Mouse (Mus musculus): ENCODE measurements at regions not wholly inside any gene's neighbourhood (a gene's known extent, or its start where the extent isn't known, plus 50 kb on each side); places are given as distances from the start of the nearest gene placed in this dataset.
A peak's percentile ranks its signal among the peaks of the same experiment; 100 is the strongest.
"Not testable (repeated sequence)": the region's sequence is repeated elsewhere in the genome, so short reads cannot be mapped to it uniquely, and the experiment has no call there.

DNA sequence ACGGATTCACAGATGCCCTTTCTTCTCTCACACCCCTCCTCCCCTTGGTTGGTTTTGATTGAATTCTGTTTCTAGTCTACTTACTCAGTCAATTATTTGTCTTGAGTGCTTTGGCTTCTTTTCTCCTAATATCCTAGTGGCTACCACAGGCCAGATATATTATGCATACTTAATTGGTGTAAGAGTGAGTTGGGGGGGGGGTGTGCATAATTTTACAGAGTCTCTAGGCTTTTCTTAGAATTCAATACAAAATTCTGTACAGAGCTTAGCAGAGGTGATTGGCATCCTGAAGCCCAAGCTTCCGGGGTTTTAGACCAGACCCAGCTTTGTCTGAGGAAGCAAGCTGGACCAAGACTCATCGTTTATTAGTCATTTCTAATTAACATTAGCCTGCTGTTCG, 76.7 kb upstream of the Atxn1 start:
- intact Hi-C loops (cut with DNase I): no loop called here
- no peak for DNase-seq

DNA sequence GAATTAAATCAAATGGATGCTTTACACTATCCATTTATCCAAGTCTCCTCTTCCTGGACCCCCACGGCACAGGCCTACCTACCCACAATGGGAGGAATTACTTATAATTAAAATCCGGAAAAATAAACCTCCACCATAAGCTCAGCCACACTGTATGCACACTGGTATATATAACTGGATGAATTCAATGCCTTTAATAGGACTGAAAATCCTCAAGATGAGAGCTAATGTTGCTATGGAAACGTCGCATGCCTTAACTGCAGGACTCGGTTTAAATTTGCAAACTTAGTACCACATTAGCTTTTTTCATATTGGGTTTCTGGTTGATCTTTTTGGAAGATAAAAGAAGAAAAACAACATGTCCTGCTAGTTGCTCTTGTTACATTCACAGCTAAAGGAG, 75.3 kb upstream of the Atxn1 start:
- no peak for DNase-seq
- intact Hi-C loops (cut with DNase I): no loop called here

DNA sequence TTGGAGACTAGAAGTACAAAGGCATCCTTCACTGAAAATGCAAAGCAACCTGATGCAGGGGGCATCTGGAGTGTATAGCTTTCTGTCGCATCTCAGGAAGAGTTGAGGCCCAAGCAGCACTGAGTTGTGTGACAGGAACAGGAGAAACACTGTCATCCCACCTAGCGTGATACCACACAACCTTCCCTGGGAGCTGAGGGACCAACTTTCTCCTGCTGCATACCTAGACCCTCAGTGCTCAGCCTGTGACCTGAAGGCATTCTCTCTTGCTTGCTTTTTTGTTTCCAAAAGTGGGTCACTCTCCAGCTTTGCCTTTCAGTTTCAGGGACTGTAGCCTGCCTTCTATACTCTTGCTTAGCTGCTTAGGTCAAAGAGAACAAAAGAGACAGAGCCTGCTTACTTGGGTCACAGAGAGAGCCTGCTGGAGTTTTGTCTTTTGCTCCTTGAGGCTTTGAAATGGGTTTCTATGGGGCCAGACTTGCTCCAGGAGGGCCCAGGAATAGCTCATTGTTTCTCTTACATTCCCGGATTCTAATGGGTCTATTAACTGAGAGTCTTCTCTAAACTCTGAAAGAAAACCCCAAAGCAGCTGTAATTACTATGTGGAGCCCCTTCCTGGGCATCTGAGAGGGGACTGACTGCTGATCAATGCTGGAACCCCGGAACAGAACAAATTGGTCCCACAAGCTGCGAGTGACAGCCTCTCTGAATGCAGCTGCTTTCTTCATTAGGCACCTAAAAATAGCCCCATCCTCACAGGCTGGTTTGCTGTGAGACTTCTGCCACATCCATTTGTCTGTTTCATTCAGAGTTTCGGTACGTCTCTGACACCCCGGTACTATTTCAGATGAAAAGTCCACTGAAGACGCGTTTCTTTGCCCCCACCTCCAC, 73.9 kb upstream of the Atxn1 start:
- no peak for DNase-seq
- intact Hi-C loops (cut with DNase I): no loop called here

DNA sequence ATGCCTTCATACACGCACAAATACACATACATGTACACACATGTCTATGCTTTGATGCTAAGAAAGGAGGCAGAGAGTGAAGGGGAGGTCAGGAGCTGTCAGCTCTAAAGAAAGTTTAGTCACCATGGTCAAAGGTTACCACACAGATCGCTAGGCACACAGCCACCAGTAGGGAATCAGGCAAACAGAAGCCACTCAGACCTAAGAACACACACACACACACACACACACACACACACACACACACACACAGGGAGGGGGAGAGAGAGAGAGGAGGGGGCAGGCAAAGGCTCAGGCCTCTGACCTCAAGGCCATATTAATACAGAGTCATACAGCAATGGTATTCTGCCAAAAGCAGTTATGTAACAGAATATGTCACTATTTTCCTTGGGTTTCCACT, 67.5 kb upstream of the Atxn1 start:
- intact Hi-C loops (cut with DNase I): no loop called here
- DNase-seq: no peak

DNA sequence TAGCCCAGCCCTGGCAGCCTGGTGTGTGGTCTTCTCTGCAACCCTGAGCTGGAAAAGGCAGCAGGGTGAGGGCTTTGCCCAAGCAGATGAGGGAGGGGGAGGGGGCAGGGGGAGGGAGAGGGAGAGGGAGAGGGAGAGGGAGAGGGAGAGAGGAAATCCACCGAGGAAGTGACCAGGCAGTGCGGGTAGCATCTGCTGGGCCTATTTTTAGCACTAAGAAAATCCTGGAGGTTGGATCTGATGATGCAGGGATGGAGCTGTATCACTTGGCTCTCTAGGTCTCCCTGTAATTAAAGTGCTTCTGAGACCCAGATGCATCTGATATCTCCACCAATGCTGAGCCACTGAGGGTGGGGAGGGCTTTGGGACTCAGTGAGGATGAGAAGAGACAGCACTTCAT, 61.2 kb upstream of the Atxn1 start:
- intact Hi-C loops (cut with DNase I): no loop called here

DNA sequence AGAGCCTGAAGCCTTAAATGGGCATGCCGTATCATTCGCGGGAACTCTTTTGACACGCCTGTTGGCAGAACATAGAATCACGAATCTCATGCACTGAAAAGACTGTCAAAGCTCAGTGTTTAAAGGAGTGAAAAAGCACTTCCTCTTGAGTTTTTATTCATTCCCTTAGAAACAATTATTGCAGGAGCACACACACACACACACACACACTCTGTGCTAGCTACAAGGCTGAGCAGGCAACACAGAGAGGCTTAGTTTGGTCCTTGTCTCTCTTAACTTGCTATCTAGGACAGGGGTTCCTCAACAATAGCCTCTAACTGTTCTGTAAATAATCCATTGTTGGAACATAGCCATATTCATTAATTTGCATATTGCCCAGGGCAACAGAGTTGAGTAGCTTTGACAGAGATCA, 58.8 kb upstream of the Atxn1 start:
- no peak for DNase-seq
- intact Hi-C loops (cut with DNase I): no loop called here

More for the DNA sequence above, 61.2 kb upstream of the Atxn1 start:
- no peak for DNase-seq

DNA sequence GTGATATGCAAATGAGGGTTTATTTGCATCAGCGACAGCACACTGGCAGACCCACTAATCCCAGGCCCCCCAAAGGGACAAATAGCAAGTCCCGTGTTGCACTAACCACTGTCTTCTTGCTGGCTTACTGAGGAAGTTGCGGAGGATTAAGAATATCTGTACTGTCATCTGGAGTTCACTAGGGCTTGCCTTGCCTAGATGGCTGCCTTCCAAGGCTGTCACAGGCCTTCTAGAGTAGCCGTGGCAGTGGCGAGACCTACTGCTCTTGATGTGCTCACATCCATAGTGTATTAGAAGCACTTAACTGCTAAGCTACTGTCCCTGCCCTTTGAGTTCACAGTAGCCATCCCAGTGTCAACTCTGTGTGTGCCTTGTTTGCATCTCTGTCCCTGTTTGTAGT, 58.4 kb upstream of the Atxn1 start:
- intact Hi-C loops (cut with DNase I): no loop called here
- DNase-seq: no peak

DNA sequence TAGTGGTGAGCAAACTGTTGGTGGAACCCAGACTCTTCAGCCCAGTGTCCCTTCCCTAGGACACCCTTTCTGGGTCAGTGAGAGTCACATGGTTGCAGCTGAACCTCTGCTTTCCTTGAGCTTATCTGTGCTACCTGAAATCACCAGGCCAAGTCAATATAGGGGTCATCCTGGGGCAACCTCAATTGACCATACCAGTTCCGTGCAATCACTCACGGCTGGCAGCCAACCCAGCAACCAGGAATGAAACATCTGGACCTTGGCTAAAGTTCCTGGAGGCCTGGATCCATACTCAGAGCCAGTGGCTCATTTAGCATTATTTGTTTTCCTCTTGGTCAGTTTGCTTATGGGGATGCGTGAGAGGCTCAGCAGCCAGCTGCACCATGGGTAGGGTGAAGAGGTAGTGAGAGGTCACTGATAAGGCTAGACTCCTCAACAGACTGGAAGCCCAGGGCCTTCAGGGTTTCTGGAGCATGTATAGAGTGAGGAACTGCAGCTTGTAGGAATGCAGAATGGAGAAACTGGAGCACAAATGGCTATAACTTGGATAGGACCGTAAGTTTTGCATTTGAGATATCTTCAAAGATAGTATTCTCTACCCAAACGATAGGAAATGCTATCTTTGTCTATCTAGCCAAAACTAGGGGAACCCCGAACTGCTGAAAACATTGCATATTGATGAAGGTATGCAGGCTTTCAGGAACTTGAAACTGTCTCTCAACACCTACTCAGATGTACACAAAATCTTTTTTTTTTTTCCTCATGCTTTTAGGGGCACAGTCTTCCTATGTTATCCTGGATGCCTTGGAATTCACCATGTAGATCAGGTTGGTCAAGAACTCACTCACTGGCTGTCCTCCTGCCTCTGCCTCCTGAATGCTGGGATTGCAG, 56.4 kb upstream of the Atxn1 start:
- intact Hi-C loops (cut with DNase I): no loop called here
- DNase-seq: peak; percentile 21 to 34

DNA sequence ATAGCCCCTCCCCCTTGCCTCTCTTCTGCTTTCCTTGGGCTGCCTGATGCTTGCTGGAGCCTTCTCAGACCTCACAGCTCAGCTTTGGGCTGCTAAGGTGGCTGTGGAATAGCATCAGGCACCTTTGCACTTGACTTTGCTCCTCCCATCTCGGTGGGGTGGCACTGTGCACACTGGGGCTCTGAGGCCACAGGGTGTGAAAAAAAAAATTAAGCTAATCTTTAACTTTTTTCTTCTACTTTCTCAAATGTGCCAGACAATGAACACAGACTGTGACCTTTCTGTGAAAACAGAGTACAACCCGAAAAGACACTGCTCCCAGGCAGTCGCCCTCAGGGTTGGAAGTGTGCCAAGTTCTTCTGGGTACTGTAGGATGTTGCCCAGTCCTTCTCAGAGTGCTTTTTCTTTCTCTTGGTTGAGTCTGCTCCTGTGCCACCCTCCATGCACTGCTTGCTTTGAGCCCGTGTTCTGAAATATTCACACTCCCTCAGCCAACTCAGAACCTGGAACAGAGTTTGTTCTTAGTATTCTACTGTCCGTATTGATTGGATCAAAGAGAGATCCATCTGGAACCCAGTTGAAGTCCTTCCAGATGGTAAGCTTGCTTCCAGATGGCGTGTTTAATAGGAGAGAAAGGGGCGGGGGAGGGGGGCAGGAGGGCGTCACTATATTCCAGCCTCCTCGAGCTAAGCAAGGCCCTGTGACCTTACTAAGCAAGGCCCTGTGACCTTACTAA, 54.8 kb upstream of the Atxn1 start:
- no peak for DNase-seq
- intact Hi-C loops (cut with DNase I): no loop called here

DNA sequence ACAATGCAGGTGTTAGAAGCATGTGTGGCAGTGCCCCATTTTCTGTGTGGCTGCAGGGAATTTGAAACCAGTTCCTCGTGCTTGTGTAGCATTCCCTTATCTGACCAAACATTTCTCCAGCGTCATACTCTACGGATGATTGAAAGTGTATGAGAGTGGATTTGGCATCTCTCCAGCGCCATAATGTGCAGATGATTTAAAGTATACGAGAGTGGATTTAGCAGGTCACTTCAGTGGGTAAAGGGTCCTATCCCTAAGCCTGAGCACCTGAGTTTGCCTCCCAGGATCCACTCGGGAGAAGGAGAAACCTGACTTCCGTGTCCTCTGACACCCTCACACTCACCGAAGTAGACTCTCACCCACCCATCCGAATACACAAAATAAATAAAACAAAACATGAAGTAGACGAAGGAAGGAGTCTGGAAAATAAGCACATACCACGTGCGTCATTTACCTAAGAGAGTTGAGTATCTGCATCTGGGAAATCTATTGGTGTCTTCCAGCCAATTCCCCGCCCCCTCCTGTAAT, 54.2 kb upstream of the Atxn1 start:
- DNase-seq: no peak
- intact Hi-C loops (cut with DNase I): no loop called here

DNA sequence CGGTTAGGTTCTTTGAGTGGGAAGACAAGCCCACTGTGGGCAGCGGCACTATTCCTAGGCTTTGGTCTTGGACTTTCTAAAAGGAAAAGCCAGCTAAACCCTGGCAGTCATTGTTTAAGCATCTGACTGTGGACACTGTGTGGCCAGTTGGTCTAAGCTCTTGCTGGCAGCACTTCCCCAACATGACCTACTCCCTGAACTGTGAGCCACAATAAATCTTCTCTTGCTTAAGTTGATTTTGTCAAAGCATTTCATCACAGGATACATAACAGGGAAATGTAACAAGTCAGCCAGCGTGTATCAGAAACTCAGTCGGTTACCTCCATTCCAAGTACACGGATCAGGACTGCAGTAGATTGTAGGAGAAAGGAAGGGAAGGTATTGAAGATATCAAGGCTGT, 52.9 kb upstream of the Atxn1 start:
- intact Hi-C loops (cut with DNase I): no loop called here
- DNase-seq: no peak

DNA sequence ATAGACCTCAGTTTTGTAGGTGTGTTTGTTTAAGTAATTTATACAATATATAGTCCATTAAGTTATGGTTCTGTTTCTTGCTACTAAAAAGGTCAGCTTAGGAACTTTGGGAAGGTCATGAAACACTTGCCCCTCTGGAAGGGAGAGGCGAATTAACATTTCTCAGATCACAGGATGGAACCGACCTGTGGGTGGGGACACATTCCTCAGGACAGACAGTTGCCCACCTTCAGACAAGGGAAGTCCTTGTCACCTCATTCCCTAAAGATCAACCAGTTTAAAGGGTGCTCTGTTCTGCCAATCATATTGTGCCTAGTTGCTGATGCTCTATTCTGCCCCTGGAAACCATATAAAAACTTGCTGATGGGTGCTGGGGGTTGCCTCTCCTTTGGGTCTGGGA, 52.2 kb upstream of the Atxn1 start:
- intact Hi-C loops (cut with DNase I); DNase-seq: not testable (repeated sequence)

DNA sequence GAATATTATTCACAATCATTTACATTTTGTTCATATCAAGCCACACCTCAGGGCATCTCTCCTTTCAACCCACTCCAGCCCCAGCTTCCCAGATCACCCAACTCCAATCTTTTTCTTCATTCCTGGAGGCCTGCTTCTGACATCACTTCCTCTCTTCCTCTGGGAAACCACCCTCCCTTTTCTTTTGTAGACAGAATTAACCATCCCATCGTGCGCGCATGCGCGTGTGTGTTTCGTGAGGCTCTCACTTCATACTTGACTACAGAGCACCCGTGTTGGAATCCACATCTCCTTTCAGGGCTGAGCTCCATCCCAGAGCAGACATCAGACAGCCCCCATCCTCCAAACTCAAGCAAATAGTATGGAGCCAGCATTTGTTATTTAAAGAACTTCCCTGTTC, 50.4 kb upstream of the Atxn1 start:
- no peak for DNase-seq
- intact Hi-C loops (cut with DNase I): no loop called here

DNA sequence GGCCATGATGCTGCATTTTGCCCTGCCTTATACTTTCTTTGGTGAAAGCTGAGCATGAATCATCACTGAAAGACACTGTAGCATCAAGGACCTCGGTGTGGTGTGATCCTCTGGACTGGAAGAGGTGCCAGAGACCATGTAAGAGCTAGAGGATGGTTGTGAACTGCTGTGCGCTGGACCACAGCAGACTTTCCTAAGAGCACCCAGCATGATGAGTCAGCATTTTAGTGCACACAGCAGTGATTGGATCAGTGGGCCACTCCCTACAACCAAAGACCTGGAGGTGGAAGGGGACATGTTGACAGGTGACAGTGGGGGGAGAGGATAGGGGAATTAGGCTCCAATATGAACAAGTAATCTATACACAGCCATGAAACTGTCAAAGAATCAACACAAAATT, 49.8 kb upstream of the Atxn1 start:
- no peak for DNase-seq
- intact Hi-C loops (cut with DNase I): no loop called here
